Mouse (Mus musculus) forebrain, postnatal 0 days (tissue): ENCODE results near the gene Papss1. TPM values are rescaled to one million over a fixed set of nuclear protein-coding genes. Genes with fewer than 3 reads are reported as not detected.

Source experiments
- ATAC-seq: fragments of 200-750 bp; cut with Nextera tagmentation; 2 replicates; pipeline ENCODE4 v1.8.0; 2017; ENCODE audit warnings: mild to moderate bottlenecking, moderate library complexity
- DNase-seq: peaks from one replicate; pipeline ENCODE4 v3.0.0-alpha.2; 2015
- H3K27ac ChIP-seq: fragments of 300-500 bp; sonication (generic); 2 replicates; pipeline ENCODE4 v1.5.1; 2014; ENCODE audit warnings: low read depth, mild to moderate bottlenecking, antibody characterized with exemption, low read length, moderate library complexity, mixed read lengths
- H3K27me3 ChIP-seq: fragments of 300-500 bp; sonication (generic); 2 replicates; pipeline ENCODE4 v1.6.1; 2014; ENCODE audit warnings: mild to moderate bottlenecking, low read length, mixed read lengths; ENCODE audit not compliant: insufficient read depth
- H3K36me3 ChIP-seq: fragments of 300-500 bp; sonication (generic); 2 replicates; pipeline ENCODE4 v1.6.1; 2014; ENCODE audit warnings: mild to moderate bottlenecking, moderate library complexity; ENCODE audit not compliant: insufficient read depth
- H3K4me1 ChIP-seq: fragments of 300-500 bp; sonication (generic); 2 replicates; pipeline ENCODE4 v1.6.1; 2014; ENCODE audit warnings: antibody characterized with exemption; ENCODE audit not compliant: insufficient read depth
- H3K4me2 ChIP-seq: fragments of 300-500 bp; sonication (generic); 2 replicates; pipeline ENCODE4 v1.6.1; 2014; ENCODE audit warnings: low read depth, mild to moderate bottlenecking, moderate library complexity
- H3K4me3 ChIP-seq: fragments of 300-500 bp; sonication (generic); 2 replicates; pipeline ENCODE4 v1.5.1; 2014; ENCODE audit warnings: low read depth, low read length, mixed read lengths
- H3K9ac ChIP-seq: fragments of 300-500 bp; sonication (generic); 2 replicates; pipeline ENCODE4 v1.6.1; 2014; ENCODE audit warnings: mild to moderate bottlenecking
- H3K9me3 ChIP-seq: fragments of 300-500 bp; sonication (generic); 2 replicates; pipeline ENCODE4 v1.6.1; 2016; ENCODE audit warnings: low read length
- CTCF ChIP-seq: sonication (generic); IDR thresholded peaks from 2 replicates; pipeline ENCODE4 v1.5.1; 2016; ENCODE audit warnings: antibody characterized with exemption, control low read depth, low read depth
- WGBS: fragments of 180-500 bp; shearing (Covaris S2); extraction: QIAGEN DNeasy Blood & Tissue Kit; methylation state at CpG from one replicate; pipeline ENCODE4 v1.1.7; 2014; 5-methylcytosine and 5-hydroxymethylcytosine counted together
- polyA plus RNA-seq: library from polyadenylated mRNA; unstranded; fragments of >200 nt; fragmentation: Nextera tagmentation; extraction: Ambion mirVana; gene quantifications from 2 replicates; pipeline ENCODE4 v1.2.1, GENCODE M21; 2015
- total RNA-seq: library from RNA; depleted of rRNA; stranded (reverse); fragments of >200 nt; gene quantifications from 2 replicates; pipeline ENCODE4 v1.2.3, GENCODE M21; 2014

The Papss1 gene
- total and polyA plus RNA-seq, 2 experiments from 2014 or later = 111 to 137 TPM

DNA sequence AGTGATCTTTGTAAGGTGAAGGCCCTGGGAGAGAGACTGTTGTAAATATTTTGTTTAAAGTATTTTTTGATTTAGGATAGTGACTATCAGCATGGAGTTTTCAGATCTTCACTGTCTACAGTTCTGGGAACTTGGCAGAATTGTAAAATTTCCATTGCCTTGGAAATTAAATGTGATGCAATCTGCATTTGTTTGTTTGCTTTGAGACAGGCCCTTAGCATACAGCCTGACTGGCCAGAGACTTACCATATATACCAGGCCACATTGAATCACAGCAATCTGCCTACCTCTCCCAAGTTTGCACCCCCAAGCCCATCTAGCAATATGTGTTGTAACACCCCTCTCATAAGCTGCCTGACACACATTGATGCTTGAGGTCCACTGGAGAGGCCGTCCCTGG, 36.8 kb downstream of the Papss1 start:
- WGBS = 98% methylated on average over 1 of the region's 1 CpGs
- H3K4me1 ChIP-seq = no peaks in the 10 kb centered on the region
- H3K9ac ChIP-seq = no peak overlapping the region
- peaks cover 35% of the 10 kb centered on the region for H3K36me3 ChIP-seq
- H3K27me3 ChIP-seq = no peaks in the 10 kb centered on the region
- H3K4me2 ChIP-seq = no peak overlapping the region
- DNase-seq = no peak
- no peak overlapping the region for H3K4me3 ChIP-seq
- no peak overlapping the region for H3K27ac ChIP-seq
- no peak for TF ChIP-seq CTCF
- H3K9me3 ChIP-seq = no peaks in the 10 kb centered on the region
- no peak for ATAC-seq

DNA sequence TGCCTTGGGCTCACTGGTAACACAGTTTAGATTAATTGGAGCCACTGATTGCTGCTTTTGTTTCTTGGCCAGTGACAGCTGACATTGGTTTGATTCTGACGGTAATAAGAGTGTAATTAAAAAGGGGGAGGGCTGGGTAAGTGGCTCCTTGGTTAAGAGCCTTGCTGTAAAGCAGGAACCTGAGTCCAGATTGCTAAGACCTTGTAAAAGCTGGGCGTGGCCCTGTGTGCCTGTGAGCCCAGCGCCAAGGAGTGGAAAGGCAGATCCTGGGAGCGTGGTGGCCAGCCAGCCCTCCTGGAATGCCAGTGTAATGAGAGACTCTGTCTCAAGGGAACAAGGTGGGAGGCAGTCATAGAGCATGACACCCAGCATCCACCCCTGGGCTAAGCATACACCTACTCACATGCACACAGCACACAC, 38.4 kb downstream of the Papss1 start:
- peaks cover 49% of the 10 kb centered on the region for H3K36me3 ChIP-seq
- no peak overlapping the region for H3K4me2 ChIP-seq
- H3K9ac ChIP-seq = no peak overlapping the region
- no peak overlapping the region for H3K4me3 ChIP-seq
- H3K9me3 ChIP-seq = no peaks in the 10 kb centered on the region
- no peak for TF ChIP-seq CTCF
- H3K27ac ChIP-seq = no peak overlapping the region
- DNase-seq (peak; percentile 7), ATAC-seq (peak; percentile 43; the same call in 1 of the 2 replicates)
- H3K27me3 ChIP-seq = no peaks in the 10 kb centered on the region
- WGBS = 40% methylated on average over 4 of the region's 4 CpGs
- H3K4me1 ChIP-seq = no peaks in the 10 kb centered on the region

DNA sequence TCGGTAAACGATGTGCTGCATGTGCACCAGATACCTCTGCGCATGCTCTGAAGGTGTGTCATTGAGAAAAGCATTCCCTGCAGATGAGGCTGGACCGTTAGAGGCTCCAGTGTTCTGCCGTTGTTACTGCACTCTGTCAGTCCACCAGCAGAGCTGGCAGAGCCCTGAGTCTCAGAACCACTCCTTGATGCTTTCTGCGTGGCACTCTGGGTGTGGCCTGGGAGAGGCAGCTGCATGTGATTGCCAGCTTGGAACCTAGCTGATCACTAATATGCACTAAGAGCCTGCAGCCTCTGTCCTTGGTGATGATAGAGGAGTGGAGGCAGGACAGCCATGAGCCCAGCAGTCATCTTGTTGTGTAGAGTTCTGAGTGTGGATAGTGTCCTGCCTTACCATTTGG, 43.5 kb downstream of the Papss1 start:
- TF ChIP-seq CTCF = no peak
- Histone ChIP-seq H3K36me3 (peaks cover 60% of the 10 kb centered on the region), H3K4me2 (no peak overlapping the region), H3K27me3 (no peaks in the 10 kb centered on the region), H3K9ac (no peak overlapping the region), H3K4me1 (no peaks in the 10 kb centered on the region), H3K27ac (no peak overlapping the region), H3K9me3 (no peaks in the 10 kb centered on the region), H3K4me3 (no peak overlapping the region)
- no peak for DNase-seq
- no peak for ATAC-seq
- WGBS = 93% methylated on average over 6 of the region's 6 CpGs

DNA sequence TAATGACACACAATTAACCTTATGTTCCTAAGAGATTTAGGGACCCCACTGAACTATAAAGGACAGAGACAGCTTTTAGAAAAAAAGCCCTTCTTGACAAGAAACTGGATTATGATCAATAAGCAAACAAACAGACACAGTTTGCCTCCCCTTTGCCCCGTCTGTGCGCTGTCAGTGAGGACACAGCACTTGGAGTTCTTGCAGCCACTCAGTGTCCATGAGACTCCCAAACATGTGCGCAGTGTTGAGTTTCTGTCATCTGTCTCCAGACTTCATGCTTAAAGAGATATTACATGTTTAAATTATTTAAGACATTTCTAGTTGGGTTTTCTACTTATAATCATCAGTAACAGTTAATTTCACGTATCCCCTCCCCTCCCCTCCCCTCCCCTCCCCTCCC, 45.1 kb downstream of the Papss1 start:
- peaks cover 64% of the 10 kb centered on the region for H3K36me3 ChIP-seq
- WGBS = 93% methylated on average over 4 of the region's 4 CpGs

DNA sequence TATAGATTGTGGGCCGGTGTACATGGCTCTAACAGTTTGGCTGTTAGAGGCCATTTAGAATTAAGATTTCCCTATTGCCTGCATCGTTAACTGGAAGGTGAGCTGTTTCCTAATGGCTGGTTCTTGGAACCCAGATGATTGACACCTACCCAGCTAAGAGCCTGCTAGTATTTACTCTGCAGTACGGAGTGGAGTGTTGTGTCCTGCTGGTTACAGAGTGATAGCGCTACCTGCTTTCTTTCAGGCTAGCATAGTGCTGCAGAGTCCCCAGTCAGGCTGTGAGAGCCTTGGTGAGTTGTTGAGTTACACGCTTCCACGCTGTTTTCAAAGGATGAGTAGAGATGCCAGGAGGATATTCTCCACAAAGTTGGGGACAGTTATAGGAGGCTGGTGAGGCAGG, 46.0 kb downstream of the Papss1 start:
- no peaks in the 10 kb centered on the region for H3K27me3 ChIP-seq
- H3K4me3 ChIP-seq = no peak overlapping the region
- TF ChIP-seq CTCF = no peak
- ATAC-seq (no peak), DNase-seq (no peak)
- no peaks in the 10 kb centered on the region for H3K9me3 ChIP-seq
- no peak overlapping the region for H3K9ac ChIP-seq
- H3K36me3 ChIP-seq = peaks cover 61% of the 10 kb centered on the region
- H3K4me1 ChIP-seq = no peaks in the 10 kb centered on the region
- no peak overlapping the region for H3K4me2 ChIP-seq
- WGBS = 79% methylated on average over 6 of the region's 6 CpGs
- no peak overlapping the region for H3K27ac ChIP-seq

More for the DNA sequence above, 45.1 kb downstream of the Papss1 start:
- no peaks in the 10 kb centered on the region for H3K9me3 ChIP-seq
- H3K4me3 ChIP-seq = no peak overlapping the region
- H3K4me1 ChIP-seq = no peaks in the 10 kb centered on the region
- TF ChIP-seq CTCF = no peak
- ATAC-seq (no peak), DNase-seq (no peak)
- H3K9ac ChIP-seq = no peak overlapping the region
- no peaks in the 10 kb centered on the region for H3K27me3 ChIP-seq
- H3K27ac ChIP-seq = no peak overlapping the region
- no peak overlapping the region for H3K4me2 ChIP-seq

DNA sequence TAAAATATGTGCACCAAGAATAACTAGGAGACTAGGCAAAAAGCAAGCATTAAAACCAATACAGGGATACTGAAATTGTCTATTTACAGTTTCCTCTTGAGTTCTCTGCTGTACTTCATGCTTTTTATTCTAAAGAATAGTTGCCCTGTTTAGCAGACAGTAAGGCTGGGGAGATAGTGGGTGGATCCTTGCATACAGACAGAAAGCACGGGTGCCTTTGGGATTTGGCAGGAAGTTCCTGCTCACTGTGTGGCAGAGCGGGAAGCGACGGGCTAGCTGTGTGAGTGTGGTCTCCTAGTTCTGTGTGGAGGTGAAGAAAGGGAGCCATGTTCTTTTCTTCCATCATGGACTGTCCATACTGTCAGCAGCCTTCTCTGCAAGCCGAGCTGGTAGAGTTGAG, 48.3 kb downstream of the Papss1 start:
- peaks cover 47% of the 10 kb centered on the region for H3K36me3 ChIP-seq
- H3K4me1 ChIP-seq = no peaks in the 10 kb centered on the region
- no peak overlapping the region for H3K4me3 ChIP-seq
- WGBS = 82% methylated on average over 5 of the region's 5 CpGs
- ATAC-seq = no peak
- no peak overlapping the region for H3K27ac ChIP-seq
- H3K9ac ChIP-seq = no peak overlapping the region
- no peak overlapping the region for H3K4me2 ChIP-seq
- H3K27me3 ChIP-seq = no peaks in the 10 kb centered on the region
- H3K9me3 ChIP-seq = no peaks in the 10 kb centered on the region
- no peak for DNase-seq
- no peak for TF ChIP-seq CTCF

DNA sequence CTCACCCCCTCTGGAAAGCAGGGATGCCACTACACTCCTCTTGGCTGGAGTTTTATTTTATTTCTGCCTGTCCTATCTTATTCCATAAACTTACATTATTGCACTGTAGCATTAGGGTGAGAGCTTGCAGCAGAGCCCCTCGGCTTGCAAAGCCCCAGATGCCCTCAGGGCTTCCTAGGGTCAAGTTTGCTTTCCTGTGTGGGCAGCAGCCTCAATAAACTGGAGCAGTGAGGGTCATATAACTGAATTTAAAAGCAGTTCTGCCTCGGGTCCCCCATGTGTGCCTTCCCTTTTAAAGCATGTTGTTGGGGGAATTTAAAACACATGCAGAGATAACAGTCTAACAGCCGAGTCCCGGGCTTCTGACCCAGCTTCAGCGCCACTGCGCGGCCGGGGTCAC, 49.5 kb downstream of the Papss1 start:
- Histone ChIP-seq H3K27me3 (no peaks in the 10 kb centered on the region), H3K27ac (no peak overlapping the region), H3K9me3 (no peaks in the 10 kb centered on the region), H3K36me3 (peaks cover 52% of the 10 kb centered on the region), H3K4me3 (no peak overlapping the region), H3K4me2 (no peak overlapping the region), H3K9ac (no peak overlapping the region), H3K4me1 (no peaks in the 10 kb centered on the region)
- ATAC-seq (no peak), DNase-seq (no peak)
- TF ChIP-seq CTCF = no peak
- WGBS = 85% methylated on average over 8 of the region's 8 CpGs
